Mouse (Mus musculus) forebrain, embryonic 16.5 days (tissue): ENCODE data around the gene Clpb. TPM values are rescaled to one million over a fixed set of nuclear protein-coding genes. Genes with fewer than 3 reads are reported as not detected.
A peak's percentile ranks its signal among the peaks of the same experiment; 100 is the strongest.

ENCODE experiments used
- ATAC-seq: fragments of 200-750 bp; cut with Nextera tagmentation; 2 replicates; pipeline ENCODE4 v1.8.0; 2017; ENCODE audit warnings: mild to moderate bottlenecking, moderate library complexity
- H3K27ac ChIP-seq: fragments of 300-500 bp; sonication (generic); 2 replicates; pipeline ENCODE4 v1.5.1; 2014; ENCODE audit warnings: low read length, control low read depth
- H3K27me3 ChIP-seq: fragments of 300-500 bp; sonication (generic); replicated peaks from 2 replicates; pipeline ENCODE4 v1.6.1; 2014; ENCODE audit warnings: low read length; ENCODE audit not compliant: control insufficient read depth, insufficient read depth
- H3K36me3 ChIP-seq: fragments of 300-500 bp; sonication (generic); 2 replicates; pipeline ENCODE4 v1.6.1; 2014; ENCODE audit not compliant: control insufficient read depth, insufficient read depth
- H3K4me1 ChIP-seq: fragments of 300-500 bp; sonication (generic); replicated peaks from 2 replicates; pipeline ENCODE4 v1.6.1; 2014; ENCODE audit warnings: low read length; ENCODE audit not compliant: control insufficient read depth, insufficient read depth
- H3K4me2 ChIP-seq: fragments of 300-500 bp; sonication (generic); 2 replicates; pipeline ENCODE4 v1.6.1; 2014; ENCODE audit warnings: mild to moderate bottlenecking, low read length, control low read depth
- H3K4me3 ChIP-seq: fragments of 300-500 bp; sonication (generic); replicated peaks from 2 replicates; pipeline ENCODE4 v1.5.1; 2014; ENCODE audit warnings: mild to moderate bottlenecking, low read length, control low read depth
- H3K9ac ChIP-seq: fragments of 300-500 bp; sonication (generic); replicated peaks from 2 replicates; pipeline ENCODE4 v1.6.1; 2014; ENCODE audit warnings: low read depth, low read length, control low read depth
- H3K9me3 ChIP-seq: fragments of 300-500 bp; sonication (generic); 2 replicates; pipeline ENCODE4 v1.6.1; 2016; ENCODE audit warnings: low read length; ENCODE audit not compliant: control insufficient read depth
- WGBS: fragments of 180-500 bp; shearing (Covaris S2); extraction: QIAGEN DNeasy Blood & Tissue Kit; methylation state at CpG from one replicate; pipeline ENCODE4 v1.1.7; 2014; 5-methylcytosine and 5-hydroxymethylcytosine counted together
- polyA plus RNA-seq: library from polyadenylated mRNA; unstranded; fragments of >200 nt; fragmentation: Nextera tagmentation; extraction: Ambion mirVana; gene quantifications from 2 replicates; pipeline ENCODE4 v1.2.1, GENCODE M21; 2015

Gene Clpb
- polyA plus RNA-seq, 1 experiment from 2014 or later: 51.9 TPM

DNA sequence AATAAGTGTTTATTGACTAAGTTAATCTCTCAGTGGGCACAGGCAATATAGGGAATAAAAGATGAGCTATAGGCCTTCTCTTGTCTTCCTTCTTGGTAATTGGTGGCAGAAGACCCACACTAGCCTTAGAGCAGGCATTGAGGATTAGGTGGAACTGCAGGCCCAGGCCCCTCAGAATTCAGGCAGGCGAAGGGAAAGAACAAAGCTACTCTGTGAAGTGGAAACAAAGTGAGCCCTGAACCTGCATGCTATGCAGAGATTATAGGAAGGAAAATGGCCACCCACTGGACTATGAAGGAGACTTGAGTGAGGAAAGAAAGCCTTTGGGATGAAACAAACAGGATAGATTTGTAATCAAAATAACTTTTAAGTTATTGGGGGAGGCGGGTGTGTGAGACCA is 69.6 kb downstream of the Clpb start:
- no peak for ATAC-seq
- Histone ChIP-seq H3K36me3 (no peaks in the 10 kb centered on the region), H3K4me3 (no peak overlapping the region), H3K4me2 (no peak overlapping the region), H3K4me1 (no peaks in the 10 kb centered on the region), H3K27ac (no peak overlapping the region), H3K27me3 (no peaks in the 10 kb centered on the region), H3K9me3 (no peaks in the 10 kb centered on the region), H3K9ac (no peak overlapping the region)
- 44% methylated on average over 2 of the region's 2 CpGs for WGBS

DNA sequence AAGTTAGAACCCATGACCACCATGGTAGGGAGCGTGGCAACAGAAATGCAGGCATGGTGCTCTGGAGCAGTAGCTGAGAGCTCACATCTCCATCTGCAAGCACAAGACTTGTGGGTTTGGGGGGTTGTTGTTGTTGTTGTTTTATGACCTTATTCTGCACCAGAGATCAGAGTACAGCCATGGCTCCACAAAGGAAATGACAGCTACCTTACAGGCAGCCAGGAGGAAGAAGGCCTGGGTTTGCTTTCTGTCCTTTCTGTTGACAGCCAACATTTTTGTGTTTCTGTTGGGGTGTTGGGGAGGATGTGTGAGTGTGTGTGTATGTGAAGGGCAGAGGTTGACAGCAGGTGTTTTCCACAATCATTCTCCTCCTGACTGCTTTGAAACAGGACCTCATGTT is 71.9 kb downstream of the Clpb start:
- no peak for ATAC-seq
- H3K9me3 ChIP-seq: no peaks in the 10 kb centered on the region
- H3K9ac ChIP-seq: no peak overlapping the region
- H3K27me3 ChIP-seq: no peaks in the 10 kb centered on the region
- WGBS: 100% methylated on average over 1 of the region's 1 CpGs
- 0 out of 2 replicates have a peak, but pooled peaks cover 3% of the 10 kb centered on the region for H3K4me1 ChIP-seq
- no peak overlapping the region for H3K27ac ChIP-seq
- no peak overlapping the region for H3K4me3 ChIP-seq
- no peak overlapping the region for H3K4me2 ChIP-seq
- H3K36me3 ChIP-seq: no peaks in the 10 kb centered on the region

GRCm38 (mm10) chr7:101737735-101738134 is 74.3 kb downstream of the Clpb start:
- no peaks in the 10 kb centered on the region for H3K9me3 ChIP-seq
- H3K27ac ChIP-seq: no peak overlapping the region
- no peak overlapping the region for H3K9ac ChIP-seq
- 0 out of 2 replicates have a peak, but pooled peaks cover 3% of the 10 kb centered on the region for H3K4me1 ChIP-seq
- ATAC-seq: no peak
- no peaks in the 10 kb centered on the region for H3K27me3 ChIP-seq
- no peak overlapping the region for H3K4me3 ChIP-seq
- no peak overlapping the region for H3K4me2 ChIP-seq
- 83% methylated on average over 3 of the region's 3 CpGs for WGBS
- no peaks in the 10 kb centered on the region for H3K36me3 ChIP-seq

DNA sequence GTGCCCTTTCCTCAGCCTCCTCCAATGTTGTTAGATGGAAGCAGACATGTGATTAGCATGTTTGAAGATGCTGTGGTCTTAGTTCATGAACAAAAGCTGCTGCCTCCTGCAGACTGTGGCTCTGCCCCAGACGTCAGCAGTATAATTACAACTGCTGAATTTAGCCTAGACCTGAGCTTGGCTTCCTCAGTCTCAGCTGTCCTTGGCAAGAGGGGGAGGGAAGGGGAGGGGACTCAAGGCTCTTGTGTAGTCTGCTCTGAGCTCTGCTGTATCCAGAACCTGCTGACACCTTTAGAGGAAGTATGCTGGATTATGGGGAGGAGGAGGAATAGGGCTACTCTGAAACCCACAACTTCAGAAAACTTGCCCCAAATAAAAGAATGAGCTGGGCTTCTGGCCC is 76.2 kb downstream of the Clpb start:
- Histone ChIP-seq H3K27me3 (no peaks in the 10 kb centered on the region), H3K4me2 (no peak overlapping the region), H3K4me1 (0 out of 2 replicates have a peak, but pooled peaks cover 3% of the 10 kb centered on the region), H3K27ac (no peak overlapping the region), H3K9me3 (no peaks in the 10 kb centered on the region), H3K36me3 (no peaks in the 10 kb centered on the region), H3K4me3 (no peak overlapping the region), H3K9ac (no peak overlapping the region)
- 7% methylated on average over 1 of the region's 1 CpGs for WGBS
- peak; percentile 47; the same call in 1 of the 2 replicates for ATAC-seq

GRCm38 (mm10) chr7:101743487-101743886 is 80.1 kb downstream of the Clpb start:
- WGBS: 66% methylated on average over 4 of the region's 4 CpGs
- H3K9ac ChIP-seq: no peak overlapping the region
- 0 out of 2 replicates have a peak, but pooled peaks cover 3% of the 10 kb centered on the region for H3K4me1 ChIP-seq
- no peaks in the 10 kb centered on the region for H3K36me3 ChIP-seq
- H3K4me3 ChIP-seq: no peak overlapping the region
- H3K27ac ChIP-seq: no peak overlapping the region
- no peaks in the 10 kb centered on the region for H3K9me3 ChIP-seq
- no peaks in the 10 kb centered on the region for H3K27me3 ChIP-seq
- H3K4me2 ChIP-seq: no peak overlapping the region
- ATAC-seq: no peak

DNA sequence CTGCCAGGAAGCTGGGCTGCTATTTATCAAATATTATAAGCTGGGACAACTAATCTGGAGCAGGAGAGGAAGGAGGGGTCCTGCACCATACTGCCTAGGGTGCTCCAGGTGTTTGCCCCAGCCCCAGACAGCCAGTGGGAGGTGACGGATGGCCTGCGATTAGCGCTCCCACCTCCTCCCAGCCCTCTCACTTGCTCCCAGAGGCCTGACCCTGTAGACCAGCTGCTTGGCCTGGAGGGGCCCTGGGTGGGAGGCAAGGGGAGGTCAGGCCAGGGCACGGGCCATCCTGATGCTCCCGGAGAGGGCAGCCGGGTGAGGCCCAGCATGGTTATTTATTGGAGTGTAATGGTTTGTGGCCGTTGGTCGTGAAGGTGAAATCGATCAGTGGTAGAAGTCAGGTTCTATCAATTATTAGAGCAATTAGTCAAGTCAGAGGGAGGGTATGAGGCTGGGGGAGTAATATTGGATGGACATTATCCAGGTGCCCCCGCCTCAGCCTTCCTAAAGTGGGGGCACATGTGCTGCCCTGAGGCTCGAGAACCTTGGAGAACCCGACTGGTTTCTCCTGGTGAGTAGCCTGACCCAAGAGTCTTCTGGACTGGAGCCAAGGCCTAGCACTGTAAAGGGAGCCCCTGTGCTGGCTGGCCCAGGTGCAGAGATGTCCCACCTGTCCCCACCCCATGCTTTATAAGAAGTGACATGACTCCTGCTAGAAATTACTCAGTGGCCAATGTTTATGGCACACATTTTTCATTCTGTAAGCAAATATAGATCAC is 83.3 kb downstream of the Clpb start:
- no peak overlapping the region for H3K4me2 ChIP-seq
- H3K9ac ChIP-seq: no peak overlapping the region
- no peaks in the 10 kb centered on the region for H3K4me1 ChIP-seq
- no peak for ATAC-seq
- H3K27ac ChIP-seq: no peak overlapping the region
- H3K27me3 ChIP-seq: no peaks in the 10 kb centered on the region
- WGBS: 90% methylated on average over 12 of the region's 12 CpGs
- no peaks in the 10 kb centered on the region for H3K36me3 ChIP-seq
- no peaks in the 10 kb centered on the region for H3K9me3 ChIP-seq
- H3K4me3 ChIP-seq: no peak overlapping the region

GRCm38 (mm10) chr7:101750268-101750667 is 86.8 kb downstream of the Clpb start:
- H3K4me3 ChIP-seq: no peak overlapping the region
- 45% methylated on average over 2 of the region's 2 CpGs for WGBS
- ATAC-seq: no peak

DNA sequence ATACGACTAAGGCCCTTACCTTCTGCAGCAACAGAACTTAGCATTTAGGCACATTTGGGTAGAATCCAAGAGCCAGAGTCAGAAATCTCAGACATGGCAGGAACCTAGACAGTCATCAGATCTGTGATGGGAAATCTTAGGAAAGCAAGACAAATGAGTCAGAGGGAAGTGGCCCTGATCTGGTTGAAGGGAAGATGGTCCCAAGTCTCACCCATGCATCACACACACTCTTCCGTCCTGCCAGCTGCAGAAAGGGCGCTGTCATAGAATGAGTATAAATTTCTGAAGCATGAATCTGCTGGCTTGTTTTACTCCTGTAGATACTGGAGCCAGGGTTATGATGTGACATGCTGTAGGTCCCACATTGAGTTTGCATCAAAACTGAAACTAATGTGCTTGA is 88.9 kb downstream of the Clpb start:
- no peaks in the 10 kb centered on the region for H3K27me3 ChIP-seq
- no peak overlapping the region for H3K9ac ChIP-seq
- no peaks in the 10 kb centered on the region for H3K9me3 ChIP-seq
- no peak overlapping the region for H3K27ac ChIP-seq
- no peaks in the 10 kb centered on the region for H3K4me1 ChIP-seq
- no peaks in the 10 kb centered on the region; the same call in 1 of the 2 replicates for H3K36me3 ChIP-seq
- no peak for ATAC-seq
- no peak overlapping the region for H3K4me3 ChIP-seq
- 94% methylated on average over 3 of the region's 3 CpGs for WGBS
- H3K4me2 ChIP-seq: no peak overlapping the region

More at GRCm38 (mm10) chr7:101750268-101750667, 86.8 kb downstream of the Clpb start:
- no peak overlapping the region for H3K4me2 ChIP-seq
- H3K9ac ChIP-seq: no peak overlapping the region
- H3K27me3 ChIP-seq: no peaks in the 10 kb centered on the region
- H3K36me3 ChIP-seq: no peaks in the 10 kb centered on the region; the same call in 1 of the 2 replicates
- no peaks in the 10 kb centered on the region for H3K4me1 ChIP-seq
- H3K27ac ChIP-seq: no peak overlapping the region
- H3K9me3 ChIP-seq: no peaks in the 10 kb centered on the region

GRCm38 (mm10) chr7:101753492-101753891 is 90.1 kb downstream of the Clpb start:
- Histone ChIP-seq H3K4me2 (no peak overlapping the region), H3K9ac (no peak overlapping the region), H3K27me3 (no peaks in the 10 kb centered on the region), H3K4me3 (no peak overlapping the region), H3K4me1 (no peaks in the 10 kb centered on the region), H3K36me3 (no peaks in the 10 kb centered on the region; the same call in 1 of the 2 replicates), H3K27ac (no peak overlapping the region), H3K9me3 (no peaks in the 10 kb centered on the region)
- no peak for ATAC-seq
- WGBS: 97% methylated on average over 5 of the region's 5 CpGs
